Mouse (Mus musculus): ENCODE measurements at regions not wholly inside any gene's neighbourhood (a gene's known extent, or its start where the extent isn't known, plus 50 kb on each side); places are given as distances from the start of the nearest gene placed in this dataset.

GRCm38 (mm10) chr8:9152313-9152925 lies 462.1 kb upstream of the Arglu1 start:
- no peak for DNase-seq (ENCODE audit: low read depth, low spot score)

DNA sequence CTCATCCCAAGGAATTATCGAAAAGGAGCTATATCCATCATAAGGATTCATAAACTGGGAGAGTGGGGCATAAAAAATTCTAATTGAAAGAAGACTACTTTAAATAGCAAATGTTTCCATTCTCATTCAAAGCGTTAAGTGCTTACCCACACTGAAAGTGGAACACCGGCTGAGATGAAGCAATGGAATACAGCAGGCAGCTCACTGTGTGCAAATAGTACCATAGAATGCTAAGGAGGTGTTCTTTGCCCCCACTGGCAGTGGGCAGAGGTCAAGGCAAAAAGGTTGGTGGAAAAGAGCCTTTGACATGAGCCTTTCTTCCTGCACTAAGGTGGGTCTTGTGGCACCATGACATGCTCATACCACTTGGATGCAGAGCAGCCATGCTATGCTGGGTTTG lies 454.0 kb upstream of the Arglu1 start:
- no peak for DNase-seq (ENCODE audit: low read depth, low spot score)

- DNase-seq (ENCODE audit: low read depth, low spot score): no peak
Observed at GRCm38 (mm10) chr8:9139781-9140180, 449.5 kb upstream of the Arglu1 start.

DNA sequence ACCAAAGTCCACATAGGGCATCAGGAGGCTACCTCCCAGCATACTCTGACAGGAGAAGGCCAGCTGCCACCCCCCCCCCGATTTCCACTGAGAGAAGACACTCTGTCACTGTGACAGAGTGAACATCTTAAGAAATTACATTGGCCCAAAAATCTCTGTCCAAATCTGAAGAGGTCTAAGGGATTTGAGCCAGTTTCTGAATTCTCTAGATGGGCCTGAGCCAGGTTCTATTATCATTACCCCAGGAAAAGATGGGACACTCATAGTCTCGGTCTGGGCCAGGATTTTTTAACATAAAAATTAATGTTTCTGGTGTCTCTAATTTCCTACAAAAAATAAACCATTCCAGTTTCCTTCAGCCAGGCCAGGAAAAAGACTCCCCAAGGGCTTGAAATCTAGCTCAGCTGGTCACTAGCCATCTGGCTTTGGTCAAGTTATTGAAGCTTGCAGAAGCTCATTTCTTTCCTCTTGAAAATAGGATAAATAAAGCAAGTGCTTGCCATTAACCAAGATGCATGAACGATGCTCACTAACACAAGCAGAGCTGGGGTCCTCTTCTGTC lies 448.8 kb upstream of the Arglu1 start:
- DNase-seq (ENCODE audit: low read depth, low spot score): no peak

DNA sequence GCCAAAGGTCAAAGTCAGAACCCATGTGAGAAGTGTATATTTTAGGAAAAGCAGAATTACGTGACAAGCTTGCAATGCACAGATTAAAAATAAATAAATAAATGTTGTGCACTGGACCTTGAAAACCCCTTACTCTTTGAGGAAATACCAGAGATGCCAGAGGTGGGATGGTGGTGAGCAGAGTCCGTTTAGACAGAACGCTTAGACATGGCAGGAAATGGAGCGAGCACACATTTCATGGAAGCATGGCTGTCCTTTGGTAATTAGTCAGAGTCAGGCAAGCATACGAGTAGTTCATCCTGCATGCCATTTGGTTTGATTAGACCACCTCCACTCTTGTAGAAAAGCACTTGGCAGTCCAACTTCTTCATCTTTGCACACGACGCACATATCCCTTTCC lies 443.4 kb upstream of the Arglu1 start:
- no peak for DNase-seq (ENCODE audit: low read depth, low spot score)

- DNase-seq (ENCODE audit: low read depth, low spot score): no peak
Observed at GRCm38 (mm10) chr8:9132612-9133218, 442.4 kb upstream of the Arglu1 start.

GRCm38 (mm10) chr8:9131249-9131648 lies 440.9 kb upstream of the Arglu1 start:
- no peak for DNase-seq (ENCODE audit: low read depth, low spot score)

- DNase-seq (ENCODE audit: low read depth, low spot score): no peak
Observed at GRCm38 (mm10) chr8:9124503-9124902, 434.2 kb upstream of the Arglu1 start.

DNA sequence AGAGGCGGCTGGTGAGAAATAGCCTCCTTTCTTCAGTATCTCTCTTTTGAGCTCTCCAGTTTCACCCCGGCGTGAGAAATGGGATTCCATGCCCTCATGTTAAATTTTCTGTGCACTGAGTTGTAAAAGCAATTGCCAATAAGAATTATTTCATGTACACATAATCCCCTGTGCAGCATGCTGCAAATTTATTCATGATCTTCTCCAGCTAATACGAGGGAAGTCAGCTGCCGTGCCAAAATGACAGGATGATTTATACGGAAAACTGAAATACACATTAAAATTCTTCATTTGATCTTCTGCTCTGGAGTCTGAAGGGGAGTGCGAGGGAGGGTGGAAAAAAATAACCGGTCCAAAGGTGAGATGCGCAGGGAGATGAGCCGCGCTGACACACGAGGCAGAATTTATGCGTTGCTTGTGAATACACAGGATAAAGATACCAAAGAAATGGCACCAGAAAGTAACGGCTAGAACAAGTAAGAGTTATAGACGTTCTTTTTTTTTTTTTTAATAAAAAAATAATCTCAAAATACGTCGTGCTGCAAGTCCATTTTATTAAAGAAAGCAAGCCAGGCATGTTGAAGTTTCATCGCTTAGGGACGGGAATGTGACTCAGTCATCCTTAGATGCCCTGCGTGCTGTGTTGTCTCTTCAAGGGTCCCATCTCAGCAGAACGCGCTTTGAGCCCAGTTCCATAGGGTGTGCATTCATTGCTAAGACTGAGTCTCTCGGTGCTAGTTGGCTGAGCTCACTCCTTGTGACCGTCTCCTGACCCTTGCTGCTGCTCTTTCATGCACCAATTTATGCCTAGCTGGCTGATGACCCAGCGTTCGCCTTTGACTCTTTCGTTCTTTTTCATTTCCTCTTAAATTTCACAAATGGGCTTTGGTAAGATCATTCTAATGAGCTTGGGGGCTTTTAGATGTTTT lies 427.8 kb upstream of the Arglu1 start:
- DNase-seq (ENCODE audit: low read depth, low spot score): no peak

DNA sequence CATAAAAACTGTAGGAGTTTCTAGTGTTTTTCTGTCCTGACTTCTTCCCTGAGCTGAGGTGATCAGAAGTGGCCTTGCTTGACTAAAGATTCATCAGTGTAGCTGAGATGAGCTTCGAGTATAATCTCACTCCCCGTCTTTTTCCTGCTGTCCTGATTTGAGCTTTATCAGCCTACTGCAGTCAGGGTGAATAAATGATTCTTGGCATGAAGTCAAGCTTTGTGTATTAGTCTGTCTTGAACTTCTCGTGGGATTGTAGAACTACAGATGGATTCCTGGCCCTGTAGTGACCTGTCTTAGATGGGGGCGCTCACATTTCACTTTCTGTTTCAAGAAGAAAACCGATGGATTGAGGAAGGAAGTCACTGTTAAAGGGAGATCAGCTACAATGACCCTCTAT lies 405.7 kb upstream of the Arglu1 start:
- no peak for DNase-seq (ENCODE audit: low read depth, low spot score)

- no peak for DNase-seq (ENCODE audit: low read depth, low spot score)
Observed at GRCm38 (mm10) chr8:9094002-9094401, 403.7 kb upstream of the Arglu1 start.

- no peak for DNase-seq (ENCODE audit: low read depth, low spot score)
Observed at GRCm38 (mm10) chr8:9093356-9093755, 403.0 kb upstream of the Arglu1 start.

GRCm38 (mm10) chr8:9072724-9073123 lies 382.4 kb upstream of the Arglu1 start:
- DNase-seq (ENCODE audit: low read depth, low spot score): no peak

GRCm38 (mm10) chr8:9072286-9072685 lies 382.0 kb upstream of the Arglu1 start:
- no peak for DNase-seq (ENCODE audit: low read depth, low spot score)

- no peak for DNase-seq (ENCODE audit: low read depth, low spot score)
Observed at GRCm38 (mm10) chr8:9070953-9071352, 380.6 kb upstream of the Arglu1 start.

DNA sequence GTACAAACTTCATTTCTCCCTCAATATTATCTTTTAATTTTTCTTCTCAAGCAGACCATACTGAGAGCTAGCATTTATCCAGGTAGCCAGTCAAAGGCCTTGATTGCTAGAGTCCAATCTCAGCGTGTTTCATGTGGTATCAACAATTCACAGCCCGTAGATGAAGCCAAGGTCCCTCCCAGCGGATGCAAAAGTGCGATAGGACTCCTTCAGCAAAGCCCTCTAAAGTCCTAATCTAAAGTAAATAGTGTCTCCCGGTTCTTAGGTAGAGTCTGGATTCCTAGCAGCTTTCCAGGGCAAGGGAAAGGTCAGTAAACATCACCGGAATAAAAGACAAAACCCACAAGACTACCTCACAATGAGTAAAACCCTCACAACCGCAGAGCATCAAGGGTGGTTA lies 379.5 kb upstream of the Arglu1 start:
- no peak for DNase-seq (ENCODE audit: low read depth, low spot score)

- DNase-seq (ENCODE audit: low read depth, low spot score): no peak
Observed at GRCm38 (mm10) chr8:9067731-9068130, 377.4 kb upstream of the Arglu1 start.

GRCm38 (mm10) chr8:9060166-9060565 lies 369.8 kb upstream of the Arglu1 start:
- no peak for DNase-seq (ENCODE audit: low read depth, low spot score)

DNA sequence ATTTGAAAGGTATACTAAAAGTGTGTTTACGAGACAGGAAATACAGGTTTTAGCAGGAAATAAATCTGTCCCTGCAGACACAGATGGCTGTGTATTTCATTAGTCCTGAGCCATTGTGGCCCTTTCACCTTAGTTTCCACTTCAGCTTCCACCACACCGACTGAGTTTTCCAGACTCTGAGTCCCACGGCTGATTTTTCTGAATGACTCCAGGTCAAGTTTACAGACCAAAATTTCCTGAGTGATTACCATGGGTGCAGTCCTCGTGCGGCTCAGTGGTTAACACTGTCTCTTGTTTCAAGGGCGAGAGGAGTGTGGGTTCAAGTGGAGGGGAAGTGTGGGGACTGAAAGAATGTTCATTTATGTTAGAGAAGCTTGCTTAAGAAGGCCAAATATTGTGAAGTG lies 365.1 kb upstream of the Arglu1 start:
- DNase-seq (ENCODE audit: low read depth, low spot score): no peak

GRCm38 (mm10) chr8:9054801-9055200 lies 364.5 kb upstream of the Arglu1 start:
- DNase-seq (ENCODE audit: low read depth, low spot score): no peak

- DNase-seq (ENCODE audit: low read depth, low spot score): no peak
Observed at GRCm38 (mm10) chr8:9051699-9052098, 361.4 kb upstream of the Arglu1 start.

- DNase-seq (ENCODE audit: low read depth, low spot score): no peak
Observed at GRCm38 (mm10) chr8:9050740-9051475, 360.6 kb upstream of the Arglu1 start.
